Mouse (Mus musculus): ENCODE measurements at regions not wholly inside any gene's neighbourhood (a gene's known extent, or its start where the extent isn't known, plus 50 kb on each side); places are given as distances from the start of the nearest gene placed in this dataset.

- H3K4me3 ChIP-seq (ENCODE audit: control insufficient read depth, low read depth, low read length) = no peak overlapping the region
- no peak for TF ChIP-seq CTCF (IDR thresholded peaks at IDR 0.05; ENCODE audit: control insufficient read depth, insufficient read depth, insufficient replicate concordance, low read depth, low read length)
- no peak for TF ChIP-seq POLR2A (IDR thresholded peaks at IDR 0.05; ENCODE audit: control insufficient read depth, low read depth, low read length)
- no peaks in the 10 kb centered on the region for H3K36me3 ChIP-seq (ENCODE audit: control insufficient read depth, insufficient read depth, low read length)
- no peak overlapping the region for H3K27ac ChIP-seq (ENCODE audit: control insufficient read depth, insufficient read depth, low read depth, low read length)
- no peaks in the 10 kb centered on the region; the same call in 1 of the 2 replicates for H3K4me1 ChIP-seq (ENCODE audit: control insufficient read depth, insufficient read depth, low read length)
- no peaks in the 10 kb centered on the region for H3K27me3 ChIP-seq (ENCODE audit: control insufficient read depth, insufficient read depth, low read length)
These were observed 72.8 kb downstream of the Gadd45g start for GRCm38 (mm10) chr13:51919171-51919793.

- Histone ChIP-seq H3K4me1 (ENCODE audit: control insufficient read depth, insufficient read depth, low read length) (no peaks in the 10 kb centered on the region; the same call in 1 of the 2 replicates), H3K36me3 (ENCODE audit: control insufficient read depth, insufficient read depth, low read length) (no peaks in the 10 kb centered on the region), H3K27me3 (ENCODE audit: control insufficient read depth, insufficient read depth, low read length) (no peaks in the 10 kb centered on the region), H3K4me3 (ENCODE audit: control insufficient read depth, low read depth, low read length) (no peak overlapping the region), H3K27ac (ENCODE audit: control insufficient read depth, insufficient read depth, low read depth, low read length) (no peak overlapping the region)
- TF ChIP-seq POLR2A (IDR thresholded peaks at IDR 0.05; ENCODE audit: control insufficient read depth, low read depth, low read length) (no peak), CTCF (IDR thresholded peaks at IDR 0.05; ENCODE audit: control insufficient read depth, insufficient read depth, insufficient replicate concordance, low read depth, low read length) (no peak)
These were observed 73.5 kb downstream of the Gadd45g start for GRCm38 (mm10) chr13:51919937-51920336.

- TF ChIP-seq CTCF (IDR thresholded peaks at IDR 0.05; ENCODE audit: control insufficient read depth, insufficient read depth, insufficient replicate concordance, low read depth, low read length) (no peak), POLR2A (IDR thresholded peaks at IDR 0.05; ENCODE audit: control insufficient read depth, low read depth, low read length) (no peak)
- Histone ChIP-seq H3K4me1 (ENCODE audit: control insufficient read depth, insufficient read depth, low read length) (no peaks in the 10 kb centered on the region; the same call in 1 of the 2 replicates), H3K36me3 (ENCODE audit: control insufficient read depth, insufficient read depth, low read length) (no peaks in the 10 kb centered on the region), H3K27ac (ENCODE audit: control insufficient read depth, insufficient read depth, low read depth, low read length) (no peak overlapping the region), H3K4me3 (ENCODE audit: control insufficient read depth, low read depth, low read length) (no peak overlapping the region), H3K27me3 (ENCODE audit: control insufficient read depth, insufficient read depth, low read length) (no peaks in the 10 kb centered on the region)
These were observed 74.3 kb downstream of the Gadd45g start for GRCm38 (mm10) chr13:51920511-51921351.

GRCm38 (mm10) chr13:51921550-51921949 is 75.1 kb downstream of the Gadd45g start:
- H3K27me3 ChIP-seq (ENCODE audit: control insufficient read depth, insufficient read depth, low read length) = no peaks in the 10 kb centered on the region
- no peaks in the 10 kb centered on the region; the same call in 1 of the 2 replicates for H3K4me1 ChIP-seq (ENCODE audit: control insufficient read depth, insufficient read depth, low read length)
- H3K27ac ChIP-seq (ENCODE audit: control insufficient read depth, insufficient read depth, low read depth, low read length) = no peak overlapping the region
- no peaks in the 10 kb centered on the region for H3K36me3 ChIP-seq (ENCODE audit: control insufficient read depth, insufficient read depth, low read length)
- no peak for TF ChIP-seq CTCF (IDR thresholded peaks at IDR 0.05; ENCODE audit: control insufficient read depth, insufficient read depth, insufficient replicate concordance, low read depth, low read length)
- no peak for TF ChIP-seq POLR2A (IDR thresholded peaks at IDR 0.05; ENCODE audit: control insufficient read depth, low read depth, low read length)
- H3K4me3 ChIP-seq (ENCODE audit: control insufficient read depth, low read depth, low read length) = no peak overlapping the region

GRCm38 (mm10) chr13:51926764-51927163 is 80.3 kb downstream of the Gadd45g start:
- Histone ChIP-seq H3K27me3 (ENCODE audit: control insufficient read depth, insufficient read depth, low read length) (no peaks in the 10 kb centered on the region), H3K36me3 (ENCODE audit: control insufficient read depth, insufficient read depth, low read length) (no peaks in the 10 kb centered on the region), H3K4me3 (ENCODE audit: control insufficient read depth, low read depth, low read length) (no peak overlapping the region), H3K27ac (ENCODE audit: control insufficient read depth, insufficient read depth, low read depth, low read length) (no peak overlapping the region), H3K4me1 (ENCODE audit: control insufficient read depth, insufficient read depth, low read length) (no peaks in the 10 kb centered on the region)
- no peak for TF ChIP-seq POLR2A (IDR thresholded peaks at IDR 0.05; ENCODE audit: control insufficient read depth, low read depth, low read length)
- no peak for TF ChIP-seq CTCF (IDR thresholded peaks at IDR 0.05; ENCODE audit: control insufficient read depth, insufficient read depth, insufficient replicate concordance, low read depth, low read length)

GRCm38 (mm10) chr13:51929730-51930129 is 83.3 kb downstream of the Gadd45g start:
- Histone ChIP-seq H3K4me3 (ENCODE audit: control insufficient read depth, low read depth, low read length) (no peak overlapping the region), H3K27ac (ENCODE audit: control insufficient read depth, insufficient read depth, low read depth, low read length) (no peak overlapping the region), H3K36me3 (ENCODE audit: control insufficient read depth, insufficient read depth, low read length) (no peaks in the 10 kb centered on the region), H3K4me1 (ENCODE audit: control insufficient read depth, insufficient read depth, low read length) (no peaks in the 10 kb centered on the region), H3K27me3 (ENCODE audit: control insufficient read depth, insufficient read depth, low read length) (no peaks in the 10 kb centered on the region)
- no peak for TF ChIP-seq POLR2A (IDR thresholded peaks at IDR 0.05; ENCODE audit: control insufficient read depth, low read depth, low read length)
- no peak for TF ChIP-seq CTCF (IDR thresholded peaks at IDR 0.05; ENCODE audit: control insufficient read depth, insufficient read depth, insufficient replicate concordance, low read depth, low read length)

- TF ChIP-seq CTCF (IDR thresholded peaks at IDR 0.05; ENCODE audit: control insufficient read depth, insufficient read depth, insufficient replicate concordance, low read depth, low read length) (no peak), POLR2A (IDR thresholded peaks at IDR 0.05; ENCODE audit: control insufficient read depth, low read depth, low read length) (no peak)
- no peak overlapping the region for H3K4me3 ChIP-seq (ENCODE audit: control insufficient read depth, low read depth, low read length)
- no peaks in the 10 kb centered on the region for H3K36me3 ChIP-seq (ENCODE audit: control insufficient read depth, insufficient read depth, low read length)
- no peaks in the 10 kb centered on the region for H3K27me3 ChIP-seq (ENCODE audit: control insufficient read depth, insufficient read depth, low read length)
- H3K27ac ChIP-seq (ENCODE audit: control insufficient read depth, insufficient read depth, low read depth, low read length) = no peak overlapping the region
- no peaks in the 10 kb centered on the region for H3K4me1 ChIP-seq (ENCODE audit: control insufficient read depth, insufficient read depth, low read length)
These were observed 83.8 kb downstream of the Gadd45g start for GRCm38 (mm10) chr13:51930301-51930747.
